Mouse (Mus musculus): ENCODE data around the gene Nckipsd. TPM values are rescaled to one million over a fixed set of nuclear protein-coding genes. Genes with fewer than 3 reads are reported as not detected.

Nckipsd gene
- total and polyA plus RNA-seq, 2 experiments from 2014 or later, result 8.8 to 13.7 TPM

DNA sequence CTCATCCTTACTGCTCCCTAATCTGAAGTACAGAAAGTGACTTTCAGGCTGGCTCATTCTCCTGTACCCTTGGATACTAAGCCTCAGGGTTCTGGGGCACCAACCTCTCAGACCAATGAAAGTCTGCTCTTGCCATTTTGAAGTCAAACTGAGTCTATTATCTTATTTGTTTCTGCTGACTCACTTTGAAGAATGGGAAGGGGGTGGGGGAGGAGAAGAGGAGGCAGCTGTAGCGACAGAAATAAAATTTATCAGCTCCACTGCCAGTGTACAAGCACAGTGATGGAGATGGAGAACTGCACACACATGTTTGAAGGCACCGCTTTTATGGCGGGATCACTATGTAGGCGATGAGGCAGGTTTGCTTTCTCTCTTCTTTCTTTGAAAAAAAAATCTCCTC lies 30.9 kb upstream of the Nckipsd start:
- 62% methylated on average over 4 of the region's 4 CpGs for WGBS

DNA sequence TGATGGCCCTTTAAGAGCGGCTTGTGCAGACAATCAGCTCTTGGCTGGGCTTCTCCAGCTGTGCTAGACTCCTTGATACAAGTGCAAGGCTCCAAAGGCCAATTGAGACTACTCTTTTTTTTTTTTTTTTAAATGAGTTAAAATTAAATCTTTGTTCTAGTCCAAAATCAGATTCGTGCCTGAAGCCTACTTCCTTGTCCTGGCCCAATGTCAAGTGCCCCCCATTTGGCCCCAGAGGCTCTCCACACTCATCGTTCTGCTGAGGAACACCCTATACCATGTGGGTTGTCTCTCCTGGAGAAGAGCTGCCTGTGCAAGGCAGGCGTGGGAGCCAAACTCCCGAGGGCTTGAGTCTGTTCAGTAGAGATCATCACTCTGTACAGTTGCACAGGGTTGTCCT lies 27.2 kb upstream of the Nckipsd start:
- H3K9me3 ChIP-seq (replicated peaks; ENCODE audit: control insufficient read depth, low read length), result no peaks in the 10 kb centered on the region
- H3K36me3 ChIP-seq (replicated peaks; ENCODE audit: control insufficient read depth, insufficient read depth, low read length), result no peaks in the 10 kb centered on the region
- ATAC-seq (ENCODE audit: insufficient read depth, low read depth) (no peak), DNase-seq (ENCODE audit: low spot score) (no peak)
- H3K4me1 ChIP-seq (ENCODE audit: control insufficient read depth, insufficient read depth), result peaks cover 16% of the 10 kb centered on the region
- 32% methylated on average over 5 of the region's 5 CpGs for WGBS
- TF ChIP-seq EP300 (IDR thresholded peaks at IDR 0.05; ENCODE audit: low read depth), result no peak
- TF ChIP-seq CTCF (IDR thresholded peaks at IDR 0.05; ENCODE audit: low read depth), result no peak
- H3K9ac ChIP-seq (replicated peaks; ENCODE audit: low read depth, low read length), result no peak overlapping the region
- no peak overlapping the region for H3K4me2 ChIP-seq (ENCODE audit: low read depth, low read length)
- H3K27me3 ChIP-seq (ENCODE audit: control insufficient read depth, insufficient read depth, low read length), result no peaks in the 10 kb centered on the region
- H3K4me3 ChIP-seq (ENCODE audit: low read depth, low read length), result no peak overlapping the region
- no peak overlapping the region for H3K27ac ChIP-seq (ENCODE audit: low read depth)

More for the DNA sequence above, 30.9 kb upstream of the Nckipsd start:
- H3K4me1 ChIP-seq (ENCODE audit: control insufficient read depth, insufficient read depth), result no peaks in the 10 kb centered on the region; the same call in 1 of the 2 replicates
- no peak overlapping the region for H3K27ac ChIP-seq (ENCODE audit: low read depth)
- H3K9me3 ChIP-seq (replicated peaks; ENCODE audit: control insufficient read depth, low read length), result peaks cover 9% of the 10 kb centered on the region; the same call in 1 of the 2 replicates
- H3K4me2 ChIP-seq (ENCODE audit: low read depth, low read length), result no peak overlapping the region
- ATAC-seq (ENCODE audit: insufficient read depth, low read depth) (no peak), DNase-seq (ENCODE audit: low spot score) (no peak)
- TF ChIP-seq EP300 (IDR thresholded peaks at IDR 0.05; ENCODE audit: low read depth) (no peak), CTCF (IDR thresholded peaks at IDR 0.05; ENCODE audit: low read depth) (no peak)
- H3K36me3 ChIP-seq (replicated peaks; ENCODE audit: control insufficient read depth, insufficient read depth, low read length), result no peaks in the 10 kb centered on the region
- H3K4me3 ChIP-seq (ENCODE audit: low read depth, low read length), result no peak overlapping the region
- H3K9ac ChIP-seq (replicated peaks; ENCODE audit: low read depth, low read length), result no peak overlapping the region
- no peaks in the 10 kb centered on the region for H3K27me3 ChIP-seq (ENCODE audit: control insufficient read depth, insufficient read depth, low read length)

DNA sequence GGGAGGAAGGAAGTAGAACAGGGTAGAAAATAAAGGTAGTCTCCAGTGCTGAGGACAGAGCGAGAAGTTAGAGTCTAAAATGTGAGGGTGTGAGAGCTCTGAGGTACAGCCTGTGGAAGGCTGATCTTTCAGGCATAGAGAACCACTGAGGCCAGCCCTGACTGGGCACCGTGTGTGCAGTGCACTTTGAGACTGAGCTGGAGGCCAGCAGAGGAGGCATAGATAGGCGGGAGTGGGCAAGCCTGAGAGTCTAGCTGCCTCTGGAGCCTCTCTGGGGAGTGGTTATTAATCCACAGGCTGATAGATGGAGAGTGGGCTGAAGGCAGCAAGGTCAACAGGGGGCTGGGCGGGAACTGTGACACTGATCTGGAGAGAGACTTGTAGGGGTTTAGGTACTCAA lies 26.3 kb upstream of the Nckipsd start:
- H3K4me1 ChIP-seq (ENCODE audit: control insufficient read depth, insufficient read depth), result peaks cover 25% of the 10 kb centered on the region
- no peak for TF ChIP-seq CTCF (IDR thresholded peaks at IDR 0.05; ENCODE audit: low read depth)
- no peak for TF ChIP-seq EP300 (IDR thresholded peaks at IDR 0.05; ENCODE audit: low read depth)
- 54% methylated on average over 4 of the region's 4 CpGs for WGBS
- no peak overlapping the region for H3K27ac ChIP-seq (ENCODE audit: low read depth)
- no peaks in the 10 kb centered on the region for H3K9me3 ChIP-seq (replicated peaks; ENCODE audit: control insufficient read depth, low read length)
- no peak for ATAC-seq (ENCODE audit: insufficient read depth, low read depth)
- no peak overlapping the region for H3K4me3 ChIP-seq (ENCODE audit: low read depth, low read length)
- DNase-seq (ENCODE audit: low spot score), result no peak
- no peak overlapping the region for H3K9ac ChIP-seq (replicated peaks; ENCODE audit: low read depth, low read length)
- H3K27me3 ChIP-seq (ENCODE audit: control insufficient read depth, insufficient read depth, low read length), result no peaks in the 10 kb centered on the region
- H3K4me2 ChIP-seq (ENCODE audit: low read depth, low read length), result no peak overlapping the region
- peaks cover 1% of the 10 kb centered on the region; the same call in 1 of the 2 replicates for H3K36me3 ChIP-seq (replicated peaks; ENCODE audit: control insufficient read depth, insufficient read depth, low read length)

DNA sequence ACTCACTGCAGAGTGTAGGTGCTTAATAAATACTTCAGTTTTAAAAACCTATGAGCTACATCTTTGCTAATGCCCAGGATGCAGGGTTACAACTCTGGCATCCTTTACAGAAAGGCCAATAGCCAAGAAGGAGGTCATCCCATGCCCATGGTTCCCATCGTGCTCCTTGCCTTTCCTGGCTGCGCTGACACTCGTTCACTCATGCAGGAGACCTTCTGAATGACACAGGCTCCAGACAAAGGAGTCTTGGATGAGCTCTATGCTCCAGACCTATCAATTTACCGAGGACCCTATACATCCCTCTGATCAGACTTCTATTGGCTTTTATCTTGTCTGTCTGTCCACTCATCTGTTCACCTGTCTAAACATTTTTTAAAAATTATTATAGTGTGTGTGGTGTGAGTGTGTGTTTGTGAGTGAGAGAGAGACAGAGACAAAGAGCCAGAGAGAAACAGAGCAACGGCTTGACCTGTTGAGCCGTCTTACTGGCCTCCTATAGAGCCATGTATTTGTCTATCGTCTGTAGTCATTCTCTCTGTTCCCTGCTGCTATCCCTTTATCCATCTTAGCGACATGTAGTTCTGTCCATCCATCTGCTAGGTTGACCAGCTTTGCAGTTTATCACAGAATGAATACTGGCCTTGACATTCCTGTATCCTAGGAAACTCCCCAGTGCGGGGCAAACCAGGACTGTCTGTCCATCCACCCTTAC lies 25.2 kb upstream of the Nckipsd start:
- TF ChIP-seq EP300 (IDR thresholded peaks at IDR 0.05; ENCODE audit: low read depth) (no peak), CTCF (IDR thresholded peaks at IDR 0.05; ENCODE audit: low read depth) (no peak)
- Histone ChIP-seq H3K27ac (ENCODE audit: low read depth) (no peak overlapping the region), H3K4me1 (ENCODE audit: control insufficient read depth, insufficient read depth) (peaks cover 25% of the 10 kb centered on the region), H3K27me3 (ENCODE audit: control insufficient read depth, insufficient read depth, low read length) (no peaks in the 10 kb centered on the region), H3K4me3 (ENCODE audit: low read depth, low read length) (peak overlapping the region; percentile 91), H3K36me3 (replicated peaks; ENCODE audit: control insufficient read depth, insufficient read depth, low read length) (peaks cover 4% of the 10 kb centered on the region; the same call in 1 of the 2 replicates), H3K4me2 (ENCODE audit: low read depth, low read length) (peak overlapping the region; percentile 79), H3K9me3 (replicated peaks; ENCODE audit: control insufficient read depth, low read length) (no peaks in the 10 kb centered on the region), H3K9ac (replicated peaks; ENCODE audit: low read depth, low read length) (no peak overlapping the region)
- no peak for ATAC-seq (ENCODE audit: insufficient read depth, low read depth)
- no peak for DNase-seq (ENCODE audit: low spot score)
- WGBS, result 31% methylated on average over 9 of the region's 9 CpGs

DNA sequence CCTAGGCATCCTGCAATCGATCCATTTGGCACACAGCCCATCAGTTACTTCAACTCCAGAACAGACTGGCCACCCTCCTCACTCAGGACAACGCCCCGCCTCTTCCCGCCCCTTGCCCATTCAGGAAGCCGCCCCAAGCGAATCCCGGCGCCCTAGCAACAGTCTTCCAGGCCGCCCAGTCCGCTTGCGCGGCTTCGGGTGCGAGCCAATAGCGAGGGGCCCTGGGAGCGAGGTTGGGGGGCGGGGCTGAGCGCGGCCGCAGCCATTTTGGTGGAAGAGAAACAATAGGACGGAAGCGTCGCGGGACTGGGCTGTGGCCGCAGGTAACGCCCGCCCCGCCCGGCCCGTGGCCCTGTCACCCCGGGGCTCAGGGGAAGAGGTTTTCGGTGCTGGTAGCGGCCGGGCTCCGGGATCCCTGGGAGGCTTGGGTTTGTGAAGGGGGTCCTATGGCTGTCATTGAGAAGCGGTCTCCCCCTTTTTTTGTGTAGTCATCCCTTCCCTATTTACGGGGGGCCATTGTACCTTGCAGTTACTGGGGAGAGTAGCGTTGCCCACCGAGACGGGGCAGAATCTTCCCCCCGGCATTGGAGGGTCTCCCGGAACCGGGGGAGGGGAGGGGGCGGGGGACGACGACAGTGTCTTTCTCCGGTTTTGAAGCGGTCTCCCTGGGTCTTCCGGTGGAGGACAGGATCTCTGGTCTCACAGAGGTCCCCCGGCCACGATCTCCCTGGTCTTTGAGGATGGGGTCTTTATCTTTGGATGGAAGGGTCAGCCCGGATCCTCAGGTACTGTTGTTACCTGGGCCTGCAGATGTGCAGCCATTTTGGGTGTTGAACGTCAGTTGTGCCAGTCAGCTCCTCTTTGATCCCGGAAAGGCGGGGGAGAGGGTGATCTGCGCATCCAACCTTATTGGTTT lies 24.4 kb upstream of the Nckipsd start, which contains the start of gene Ip6k2:
Gene Ip6k2 (plus strand): TSS at position 249 of the 916 bp plus-strand sequence.
- Histone ChIP-seq H3K4me1 (ENCODE audit: control insufficient read depth, insufficient read depth) (peaks cover 30% of the 10 kb centered on the region), H3K4me3 (ENCODE audit: low read depth, low read length) (peak within 1 kb of the TSS; percentile 91), H3K27ac (ENCODE audit: low read depth) (peak within 1 kb of the TSS; percentile 93), H3K27me3 (ENCODE audit: control insufficient read depth, insufficient read depth, low read length) (no peaks in the 10 kb centered on the region), H3K9ac (replicated peaks; ENCODE audit: low read depth, low read length) (peak within 1 kb of the TSS; percentile 97), H3K9me3 (replicated peaks; ENCODE audit: control insufficient read depth, low read length) (no peaks in the 10 kb centered on the region), H3K4me2 (ENCODE audit: low read depth, low read length) (peak within 1 kb of the TSS; percentile 79), H3K36me3 (replicated peaks; ENCODE audit: control insufficient read depth, insufficient read depth, low read length) (peaks cover 4% of the 10 kb centered on the region; the same call in 1 of the 2 replicates)
- under 1% methylated on average over 56 of the region's 56 CpGs for WGBS
- peak; percentile 94 for DNase-seq (ENCODE audit: low spot score)
- ATAC-seq (ENCODE audit: insufficient read depth, low read depth), result peak; percentile 98
- TF ChIP-seq EP300 (IDR thresholded peaks at IDR 0.05; ENCODE audit: low read depth), result no peak
- TF ChIP-seq CTCF (IDR thresholded peaks at IDR 0.05; ENCODE audit: low read depth), result no peak

All from heart, postnatal 0 days (tissue).